Mouse (Mus musculus) natural killer cell, adult 2 months (primary cell): ENCODE results near the gene Flnb.

ENCODE experiments used
- DNase-seq, 2 experiments: peaks; one replicate each; pipeline ENCODE4 v3.0.0; 2022; ENCODE audit warnings: low spot score in 2 of 2

Gene Flnb

DNA sequence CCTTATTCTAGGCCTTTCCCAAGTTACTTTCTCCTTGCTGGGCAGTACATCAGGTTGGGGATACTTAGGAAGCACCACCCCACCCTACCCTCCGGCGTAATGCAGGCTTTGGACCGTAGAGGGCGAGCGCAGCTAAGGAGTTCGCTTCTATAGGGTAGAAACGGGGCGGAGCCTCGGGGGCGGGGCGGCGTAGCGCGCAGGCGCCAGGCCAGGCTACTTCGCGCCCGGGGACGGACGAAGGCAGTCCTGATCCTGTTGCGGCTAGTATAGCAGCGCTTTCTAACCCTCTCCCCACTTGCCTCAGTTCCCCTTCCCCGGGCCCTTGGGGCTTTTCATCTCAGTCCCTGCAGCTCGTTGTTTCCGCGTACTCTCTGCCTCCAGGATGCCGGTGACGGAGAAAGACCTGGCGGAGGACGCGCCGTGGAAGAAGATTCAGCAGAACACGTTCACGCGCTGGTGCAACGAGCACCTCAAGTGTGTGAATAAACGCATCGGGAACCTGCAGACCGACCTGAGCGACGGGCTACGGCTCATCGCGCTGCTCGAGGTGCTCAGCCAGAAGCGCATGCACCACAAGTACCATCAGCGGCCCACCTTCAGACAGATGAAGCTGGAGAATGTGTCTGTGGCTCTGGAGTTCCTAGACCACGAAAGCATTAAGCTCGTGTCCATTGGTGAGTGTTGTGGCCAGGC is at the start of gene Flnb:
TSS of gene Flnb (plus strand) at position 188 of the 693 bp plus-strand sequence.
- DNase-seq = peak; percentile 91 to 94

DNA sequence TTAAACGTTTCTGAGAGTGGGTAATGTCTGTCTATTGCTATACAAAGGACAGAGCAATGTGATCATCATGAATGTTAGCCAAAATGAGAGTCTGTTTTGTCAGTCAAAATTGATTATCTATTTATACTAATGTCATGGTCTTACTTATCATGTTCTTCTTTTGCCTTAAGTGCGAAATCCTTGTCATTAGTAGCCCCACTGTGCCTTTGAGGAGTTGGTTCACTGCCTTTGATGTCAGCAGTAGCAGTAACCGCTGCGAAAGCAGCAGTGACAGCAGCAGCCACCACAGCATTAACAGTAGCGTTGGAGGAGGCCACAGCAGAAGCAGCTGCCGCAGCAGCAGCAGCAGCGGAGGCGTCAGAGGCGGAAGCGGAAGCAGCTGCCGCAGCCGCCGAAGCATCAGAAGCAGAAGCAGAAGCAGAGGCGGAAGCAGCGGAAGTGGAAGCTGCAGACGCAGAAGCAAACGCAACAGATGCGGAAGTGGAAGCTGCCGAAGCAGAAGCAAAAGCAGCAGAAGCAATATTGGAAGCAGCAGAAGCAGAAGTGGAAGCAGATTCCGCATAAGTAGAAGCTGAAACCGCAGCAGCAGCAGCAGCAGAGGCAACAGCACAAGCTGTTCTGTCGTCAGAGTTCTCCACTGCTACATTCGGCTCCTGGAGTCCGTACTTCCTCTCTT is 43.9 kb upstream of the Flnb start:
- DNase-seq = peak; percentile 71 to 84

DNA sequence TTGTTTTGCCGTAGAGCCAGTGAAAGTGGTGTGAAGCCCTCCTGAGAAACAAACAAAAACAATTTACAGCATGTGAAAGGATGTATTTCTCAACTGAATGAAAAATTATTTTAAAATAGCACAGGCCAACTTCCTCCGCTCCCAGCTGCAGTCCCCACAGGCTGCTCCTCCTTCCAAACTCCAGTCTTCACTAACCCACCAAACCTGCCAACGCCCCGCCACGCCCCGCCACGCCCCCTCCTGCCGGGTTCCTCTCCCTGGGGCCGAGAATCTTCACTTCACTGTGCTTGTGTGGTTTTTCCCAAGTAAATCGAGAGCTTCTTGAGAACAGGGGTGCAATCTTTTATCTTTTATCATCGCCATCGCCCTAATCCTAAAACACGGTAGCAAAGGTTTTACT is 31.7 kb upstream of the Flnb start:
- no peak for DNase-seq

DNA sequence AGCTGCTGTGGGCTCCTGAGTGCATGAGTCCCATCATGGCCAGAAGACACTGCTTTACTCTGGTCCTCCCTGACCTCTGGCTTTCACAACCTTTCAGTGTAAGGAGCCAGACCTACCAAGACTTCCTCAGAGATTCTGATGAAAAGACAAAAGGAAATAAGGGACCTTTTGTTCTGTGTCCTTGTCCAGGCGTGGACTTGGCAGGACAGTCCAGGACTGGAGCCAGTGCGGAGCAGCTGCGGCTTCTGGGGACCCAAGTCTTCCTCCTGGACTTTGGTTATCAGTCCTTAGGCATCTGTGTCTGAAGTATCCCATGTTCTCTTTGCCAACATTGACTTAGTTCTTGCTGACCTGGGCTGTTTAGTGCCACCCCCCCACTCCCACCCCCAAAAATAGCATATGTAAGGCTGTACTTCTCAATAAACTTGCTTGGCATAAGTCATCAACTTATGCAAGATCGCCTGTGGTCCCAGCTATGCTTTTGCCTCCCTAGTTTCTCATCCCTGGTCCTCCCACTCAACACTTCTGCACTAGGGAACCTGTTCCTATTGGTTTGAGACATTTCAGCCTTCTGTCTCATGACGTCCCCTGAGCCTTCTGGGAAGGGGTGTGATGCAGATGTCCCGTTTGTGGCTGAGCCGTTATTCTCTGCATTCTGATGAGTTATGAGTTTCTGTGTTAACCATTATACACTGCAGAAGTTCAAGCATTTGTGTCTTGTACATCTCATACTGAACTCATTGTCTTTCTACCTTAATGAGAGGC is 28.3 kb upstream of the Flnb start:
- DNase-seq = no peak

DNA sequence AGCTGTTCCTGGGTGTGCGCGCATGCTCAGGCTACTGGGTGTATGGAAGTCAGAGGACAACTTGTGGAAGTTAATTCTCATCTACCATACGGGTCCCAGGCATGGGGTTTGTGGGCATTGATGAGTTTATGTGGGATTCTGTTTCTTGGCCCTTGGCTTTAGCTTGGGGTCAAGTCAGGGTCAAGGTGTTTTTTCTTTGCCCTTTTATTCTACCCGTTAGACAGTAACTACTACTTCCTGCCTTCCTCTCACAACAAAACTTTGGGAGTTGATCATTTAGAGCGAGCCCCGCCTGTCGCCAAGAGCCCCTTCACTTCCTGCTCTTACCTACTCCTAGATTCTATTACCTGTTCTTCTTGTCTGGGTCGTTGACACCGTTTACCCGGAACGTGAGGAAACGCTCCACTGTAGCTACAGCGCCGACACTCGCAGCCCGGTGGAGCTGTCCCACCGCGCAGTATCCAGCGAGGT is 26.7 kb upstream of the Flnb start:
- DNase-seq = no peak

DNA sequence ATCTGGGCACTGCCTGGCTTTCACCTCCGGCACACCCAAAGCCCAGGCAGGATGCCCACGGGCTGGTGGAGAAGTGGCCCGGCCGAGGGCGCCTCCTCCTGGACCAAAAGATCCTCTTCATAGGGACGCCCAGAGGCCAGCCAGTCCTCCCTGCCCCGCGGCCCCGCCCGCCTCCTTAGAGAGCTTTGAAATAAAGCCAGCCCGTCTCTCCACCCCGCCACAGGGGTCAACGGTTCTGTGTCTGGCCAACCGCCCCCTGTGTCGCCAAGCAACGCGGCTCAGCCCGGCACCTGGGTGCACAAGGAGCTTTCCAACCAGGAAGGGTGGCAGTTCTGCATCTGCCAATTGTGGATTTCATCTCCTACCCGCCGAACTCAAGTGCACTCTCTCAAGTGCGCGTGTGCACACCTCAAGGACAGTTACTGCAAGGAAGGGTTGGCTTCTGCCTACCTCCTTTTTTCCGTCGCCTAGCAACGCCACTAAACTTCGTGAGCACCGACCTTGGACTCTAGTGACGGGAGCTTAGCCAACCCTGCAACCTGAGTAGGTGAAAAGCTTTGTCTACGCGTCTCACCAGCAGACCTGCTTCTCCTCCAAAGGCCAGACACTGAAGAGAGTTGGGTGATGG is 26.1 kb upstream of the Flnb start, which contains the start of gene Gm26661:
TSS of gene Gm26661 (plus strand) at position 56 of the 628 bp plus-strand sequence.
- peak; percentile 16 to 37 for DNase-seq

DNA sequence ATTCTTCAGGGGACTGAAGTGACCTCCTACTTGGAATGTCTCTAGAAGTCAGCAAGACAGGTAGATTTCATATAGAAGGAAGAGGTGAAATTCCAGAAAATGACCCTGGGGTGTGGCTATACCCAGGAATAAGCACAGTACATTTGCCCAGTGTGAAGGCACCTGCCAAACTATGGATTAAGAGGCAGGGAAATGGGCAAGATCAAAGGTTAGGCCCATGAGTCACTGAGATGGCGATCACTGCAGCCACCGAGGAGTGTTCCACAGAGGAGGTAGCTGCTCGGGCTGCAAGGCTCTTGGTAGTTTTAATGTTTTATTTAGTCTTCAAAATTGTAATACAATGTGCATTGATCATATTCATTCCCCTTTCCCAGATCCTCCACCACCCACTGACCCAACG is 21.8 kb upstream of the Flnb start:
- no peak for DNase-seq

DNA sequence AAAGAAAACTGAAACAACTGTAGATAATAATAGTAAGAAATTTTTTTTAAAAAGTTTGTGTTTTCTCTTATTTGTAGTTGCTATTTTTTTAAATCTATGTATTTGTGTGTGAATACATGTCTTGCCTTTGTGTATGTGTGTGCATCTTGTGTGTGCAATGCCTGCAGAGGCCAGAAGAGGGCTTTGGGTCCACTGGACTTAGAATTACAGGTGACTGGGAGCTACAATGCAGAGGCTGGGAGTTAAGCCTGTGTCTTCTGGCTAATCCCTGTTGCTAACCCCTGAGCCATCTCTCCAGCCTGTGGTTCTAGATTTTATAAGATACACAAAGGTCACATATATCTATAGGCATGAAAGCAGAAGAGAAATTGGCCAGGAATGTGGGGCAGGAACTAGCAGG is 17.1 kb upstream of the Flnb start:
- DNase-seq = no peak

DNA sequence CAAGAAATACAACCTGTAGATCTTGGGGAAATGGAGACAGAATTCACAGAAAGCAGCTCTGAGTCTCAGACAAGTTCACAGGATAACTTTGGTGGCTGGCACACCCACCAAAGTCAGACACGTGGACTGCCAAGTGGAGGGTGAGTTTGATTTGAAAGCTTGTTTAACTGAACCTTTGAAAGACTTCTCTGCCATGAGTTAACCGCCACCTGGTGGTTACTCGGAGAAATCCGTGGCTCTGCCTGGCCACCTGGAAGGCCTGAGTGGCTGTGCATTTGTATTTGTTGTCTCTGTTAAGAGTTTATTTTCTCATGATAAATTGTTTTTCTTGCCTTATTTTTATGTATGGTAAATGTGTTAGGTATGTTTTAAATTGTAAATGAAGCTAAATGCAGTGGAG is 15.9 kb upstream of the Flnb start:
- DNase-seq = peak in 1 of 2 experiments; percentile 29

DNA sequence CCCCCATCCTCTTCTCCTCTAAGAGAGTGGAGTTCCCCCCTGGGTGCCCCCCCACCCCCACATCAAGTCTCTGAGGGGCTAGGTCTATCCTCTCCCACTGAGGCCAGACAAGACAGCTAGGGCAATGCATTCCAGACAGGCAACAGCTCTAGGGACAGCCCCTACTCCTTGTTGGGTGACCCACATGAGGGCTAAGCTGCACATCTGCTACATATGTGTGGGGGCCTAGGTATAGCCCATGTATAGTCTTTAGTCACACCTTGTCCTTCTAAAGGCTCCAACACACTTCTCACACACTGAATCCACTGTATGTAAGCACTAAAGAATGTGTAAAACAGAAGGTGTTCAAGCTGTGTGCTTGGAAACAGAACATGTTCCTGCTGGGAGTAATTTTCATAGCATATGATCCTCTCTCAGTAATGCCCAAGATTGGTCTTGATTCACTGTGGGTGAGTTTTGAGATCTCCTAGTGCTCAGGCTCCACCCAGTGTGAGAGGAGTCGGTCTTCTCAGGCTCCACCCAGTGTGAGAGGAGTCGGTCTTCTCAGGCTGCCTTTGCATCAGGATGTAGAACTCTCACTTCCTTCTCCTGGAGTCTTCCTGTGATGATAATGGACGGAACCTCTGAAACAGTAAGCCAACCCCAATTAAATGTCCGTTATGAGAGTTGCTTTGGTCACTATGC is 13.7 kb upstream of the Flnb start:
- DNase-seq = no peak

DNA sequence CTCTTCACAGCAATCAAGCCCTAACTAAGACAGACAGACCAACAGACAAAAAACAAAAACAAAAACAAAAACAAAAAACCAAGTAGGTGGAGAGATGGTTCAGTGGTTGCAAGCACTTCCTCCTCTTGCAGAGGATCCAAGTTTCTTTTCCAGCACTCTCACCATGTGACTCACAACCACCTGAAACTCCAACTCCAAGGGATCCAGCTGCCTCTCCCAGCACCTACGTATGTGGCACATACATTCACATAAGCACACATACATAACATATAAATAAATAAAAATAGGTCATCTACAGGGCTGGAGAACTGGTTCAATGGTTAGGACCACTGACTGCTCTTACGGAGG is 13.2 kb upstream of the Flnb start:
- DNase-seq = no peak

DNA sequence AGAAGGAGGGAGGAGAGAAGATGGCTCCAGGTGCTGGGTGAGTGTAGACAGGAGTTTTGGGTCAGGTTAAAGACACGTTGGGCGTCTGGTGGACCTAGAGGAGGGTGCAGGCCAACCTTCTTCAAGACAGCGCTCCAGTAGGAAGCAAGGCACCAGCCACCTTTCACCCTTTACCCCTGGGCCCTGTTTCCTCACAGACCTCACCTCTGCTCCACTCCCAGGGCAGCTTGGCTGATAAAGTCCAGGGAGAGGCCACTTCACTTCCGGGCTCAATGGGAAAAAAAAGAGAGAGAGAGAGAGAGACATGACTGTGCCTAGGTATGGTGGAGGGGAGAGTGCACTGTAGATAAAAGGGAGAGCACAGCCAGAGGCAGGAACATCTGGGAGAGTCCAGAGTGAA is 10.0 kb upstream of the Flnb start:
- no peak for DNase-seq

DNA sequence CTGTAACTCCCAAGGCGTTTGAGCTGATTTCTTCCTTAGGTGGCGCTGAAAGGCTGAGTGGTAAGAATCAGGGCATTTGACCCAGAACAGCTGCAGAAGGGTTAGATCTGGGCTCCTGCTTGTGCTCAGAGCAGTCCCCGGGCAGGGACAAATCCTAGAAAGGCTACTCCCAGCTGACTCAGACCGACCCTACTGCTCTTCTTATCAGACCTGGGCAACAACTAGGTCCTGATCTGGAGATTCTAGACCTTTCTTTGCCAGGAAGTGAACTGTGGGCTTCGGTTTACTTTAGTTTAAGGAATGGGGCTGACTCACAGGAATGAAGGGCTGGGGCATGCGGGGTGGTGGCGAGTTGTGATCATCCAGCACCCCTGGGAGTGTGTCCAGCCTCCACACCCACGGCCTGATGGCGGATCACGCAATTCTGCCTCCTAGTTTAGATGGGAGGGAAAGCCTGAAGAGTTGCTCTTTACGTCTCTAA is 9.2 kb upstream of the Flnb start:
- DNase-seq = no peak

DNA sequence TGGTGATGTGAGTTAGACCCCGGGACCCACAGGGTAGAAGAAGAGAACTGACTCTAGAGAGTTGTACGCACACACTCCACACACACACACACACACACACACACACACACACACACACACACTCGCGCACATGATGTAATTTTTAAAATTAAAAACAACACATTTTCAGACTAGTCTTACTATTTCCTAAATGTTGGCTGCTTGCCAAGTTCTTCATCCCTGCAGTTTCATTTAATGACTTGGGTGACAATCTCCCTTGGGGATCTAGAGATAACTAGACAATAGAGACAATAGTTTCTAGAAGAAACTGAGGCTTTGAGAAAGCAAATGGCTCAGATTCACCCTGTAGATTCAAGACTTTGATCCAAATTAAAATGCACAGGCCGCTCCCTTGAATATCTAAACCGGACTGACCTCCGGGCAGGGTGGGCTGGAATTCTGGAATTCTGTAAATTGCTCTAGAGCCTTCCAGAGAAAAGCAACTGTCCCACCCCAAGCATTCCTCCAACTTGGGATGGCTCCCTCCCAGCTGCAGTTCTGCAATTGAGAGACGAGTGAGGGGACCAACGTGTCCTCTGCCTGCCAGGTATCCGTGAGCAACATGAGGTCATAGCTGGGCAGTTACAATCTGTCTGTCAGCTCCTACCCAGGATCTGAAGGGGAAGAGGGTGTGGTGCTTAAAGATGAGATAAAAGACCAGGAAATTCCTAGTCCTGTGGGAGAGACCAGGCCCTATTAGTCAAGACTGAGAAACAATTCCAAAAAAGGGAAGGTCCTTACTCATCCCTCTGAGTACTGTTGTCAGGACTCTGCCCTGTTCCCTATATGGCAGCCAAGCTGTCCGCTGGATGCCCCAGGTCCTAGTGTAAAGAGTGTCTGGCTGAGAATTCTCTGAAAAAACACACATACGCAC is 8.5 kb upstream of the Flnb start:
- no peak for DNase-seq

DNA sequence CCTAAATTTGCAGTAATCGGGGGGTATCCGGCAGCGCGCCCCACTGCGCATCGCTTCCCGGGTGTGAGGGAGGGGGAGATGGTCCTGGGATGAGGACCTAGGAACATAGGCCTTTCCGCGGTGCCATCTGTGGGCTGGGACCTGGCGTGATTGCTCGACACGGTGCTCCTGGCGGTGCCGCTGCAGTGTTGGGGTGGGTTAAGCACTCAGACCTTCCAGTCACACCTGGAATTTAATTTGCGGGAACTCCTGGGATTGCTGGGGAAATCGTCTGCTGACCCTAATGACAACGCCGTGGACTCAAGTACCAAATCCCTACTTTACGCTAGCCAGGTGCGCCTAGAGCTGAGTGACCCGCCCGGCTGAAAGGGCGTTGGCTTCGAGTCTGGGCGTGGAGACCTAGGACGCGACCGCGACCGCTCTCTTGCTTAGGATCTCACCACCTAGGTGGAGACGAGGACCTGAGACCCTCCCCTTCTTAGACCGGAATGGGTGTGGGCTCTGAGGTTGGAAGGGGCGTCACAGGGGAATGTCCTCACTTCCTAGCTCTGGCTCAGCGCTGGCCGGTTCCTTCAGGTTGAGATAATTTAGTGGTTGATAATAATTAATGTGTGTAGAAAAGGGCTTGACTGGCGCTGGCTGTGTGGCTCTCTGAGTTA is 835 bp downstream of the Flnb start:
- DNase-seq = peak in 1 of 2 experiments; percentile 7

DNA sequence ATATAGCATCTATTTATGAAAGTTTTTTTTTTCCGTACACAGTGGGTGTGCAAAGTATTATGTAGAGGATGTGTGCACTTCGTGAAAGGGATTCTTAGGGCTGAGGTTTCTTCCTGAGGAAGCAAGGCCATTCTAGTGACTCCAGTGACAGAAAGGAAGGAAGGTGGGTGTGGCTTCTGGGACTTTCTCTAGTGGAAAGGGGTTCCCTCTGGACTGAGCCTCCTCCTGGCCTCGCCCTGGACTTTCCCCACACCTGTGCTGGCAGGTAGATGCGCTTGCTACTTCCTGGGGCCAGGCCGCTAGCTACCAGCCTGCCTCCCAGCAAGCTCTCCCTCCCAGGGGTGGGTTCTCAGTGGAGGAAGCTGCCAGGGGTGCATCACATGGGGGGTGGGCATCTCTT is 1.7 kb downstream of the Flnb start:
- no peak for DNase-seq

DNA sequence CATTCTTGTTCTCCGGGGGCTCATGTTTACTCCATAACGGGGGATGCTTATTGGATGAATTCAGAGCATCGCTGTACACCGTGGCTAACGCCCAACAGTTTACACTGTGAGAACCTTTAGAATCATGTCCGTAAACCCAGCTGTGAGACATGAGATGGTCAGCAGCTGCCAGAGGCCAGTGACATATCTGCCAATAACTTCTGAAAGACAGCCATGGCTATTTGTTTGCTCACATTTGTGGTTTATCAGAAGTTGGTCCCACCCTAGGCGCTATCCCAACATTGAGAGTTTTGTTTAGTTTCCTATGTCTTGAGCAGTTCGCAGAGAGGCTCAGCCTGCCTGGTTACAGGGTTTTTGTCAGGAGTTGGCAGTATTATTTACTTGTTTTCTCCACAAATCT is 3.6 kb downstream of the Flnb start:
- DNase-seq = no peak

DNA sequence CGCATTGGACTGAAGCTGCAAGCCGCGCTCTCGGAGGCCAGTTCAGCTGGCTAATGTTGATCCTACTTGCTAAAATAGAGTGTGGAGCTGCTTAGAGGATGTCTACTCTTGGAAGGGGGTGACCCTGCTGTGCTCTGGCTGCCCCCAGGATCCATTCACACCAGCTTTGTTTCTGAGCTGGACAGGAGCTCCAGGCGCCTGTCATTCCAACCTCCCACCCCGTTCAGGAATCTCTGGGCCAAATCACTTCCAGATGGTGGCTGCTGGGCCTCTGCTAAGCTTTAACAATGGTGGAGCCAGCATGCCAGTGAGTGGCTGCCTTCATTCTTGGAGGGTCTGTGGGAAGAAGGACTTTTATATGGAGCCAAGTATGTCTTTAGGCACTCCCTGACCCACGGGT is 4.9 kb downstream of the Flnb start:
- no peak for DNase-seq

DNA sequence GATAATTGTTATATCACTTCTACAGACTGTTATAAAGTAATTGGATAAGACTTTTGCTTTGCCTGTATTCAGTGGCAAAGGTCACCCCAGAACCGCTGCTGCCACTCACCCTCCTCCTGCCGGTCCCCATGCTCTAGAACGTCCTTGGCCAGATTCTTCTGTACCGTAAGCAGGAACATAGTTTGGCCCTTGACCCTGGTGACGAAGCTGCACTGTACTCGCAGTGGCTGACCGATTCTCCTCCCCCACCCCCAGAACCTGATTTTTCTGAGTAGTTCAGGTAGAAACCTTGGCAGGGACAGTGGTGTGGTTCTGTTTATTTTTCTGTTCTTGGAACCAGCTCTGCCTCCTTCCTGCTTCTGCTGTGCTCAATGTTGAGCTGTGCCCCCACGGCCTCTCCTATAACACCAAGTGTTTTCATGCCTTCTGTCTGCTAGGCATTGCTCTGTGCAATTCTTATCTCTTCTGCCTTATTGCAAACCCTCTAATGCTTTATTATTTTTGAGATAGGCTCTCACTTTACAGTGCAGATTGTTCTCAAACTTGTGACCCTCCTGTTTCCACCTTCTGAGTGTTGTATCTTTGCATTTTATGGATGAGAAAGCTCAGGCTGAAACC is 7.0 kb downstream of the Flnb start:
- DNase-seq = no peak
